Mouse (Mus musculus) lung, postnatal 10 days (tissue): ENCODE results near the gene Gm49405.

Experiments used
- DNase-seq: peaks from one replicate; pipeline ENCODE4 v3.0.0; 2021

Gene Gm49405

DNA sequence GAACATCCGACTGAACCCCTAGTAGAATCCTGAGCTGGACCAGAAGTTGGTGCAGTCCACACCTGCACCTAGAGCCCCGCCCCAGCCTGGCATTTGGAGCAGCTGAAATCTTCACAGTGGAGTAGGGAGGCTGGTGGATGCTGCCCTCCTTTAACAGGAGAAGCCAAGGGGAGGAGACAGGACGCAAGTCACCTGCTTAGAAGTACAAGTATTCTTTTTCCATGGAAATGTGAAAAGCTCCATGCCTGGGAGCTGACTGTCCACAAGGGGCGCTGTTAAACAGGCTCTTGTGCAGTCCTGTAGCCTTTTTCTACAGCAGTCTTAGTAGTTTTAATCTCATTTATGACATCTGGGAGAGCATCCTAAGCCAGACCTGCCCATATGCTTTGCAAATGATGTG lies 11.7 kb upstream of the Gm49405 start:
- DNase-seq = no peak

DNA sequence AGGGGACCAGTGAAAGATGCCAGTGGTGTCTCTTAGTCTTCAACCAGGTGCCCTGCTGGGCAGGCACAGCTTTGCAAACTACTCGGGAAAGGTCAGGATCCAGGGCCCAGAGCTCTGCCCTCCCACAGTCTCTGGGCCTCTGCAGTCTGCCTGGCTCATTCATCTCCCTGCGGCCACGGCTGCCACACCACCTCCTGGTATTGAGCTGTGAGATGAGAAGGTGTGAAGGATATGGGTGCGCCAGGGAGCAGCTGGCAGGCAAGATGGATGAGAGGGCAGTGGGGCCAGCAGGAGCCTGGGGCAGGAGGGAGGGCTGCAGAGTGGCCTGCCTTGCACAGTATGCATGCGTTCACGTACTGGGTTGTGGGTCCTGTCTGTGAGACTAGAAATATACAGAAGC lies 9.6 kb upstream of the Gm49405 start:
- DNase-seq = no peak

DNA sequence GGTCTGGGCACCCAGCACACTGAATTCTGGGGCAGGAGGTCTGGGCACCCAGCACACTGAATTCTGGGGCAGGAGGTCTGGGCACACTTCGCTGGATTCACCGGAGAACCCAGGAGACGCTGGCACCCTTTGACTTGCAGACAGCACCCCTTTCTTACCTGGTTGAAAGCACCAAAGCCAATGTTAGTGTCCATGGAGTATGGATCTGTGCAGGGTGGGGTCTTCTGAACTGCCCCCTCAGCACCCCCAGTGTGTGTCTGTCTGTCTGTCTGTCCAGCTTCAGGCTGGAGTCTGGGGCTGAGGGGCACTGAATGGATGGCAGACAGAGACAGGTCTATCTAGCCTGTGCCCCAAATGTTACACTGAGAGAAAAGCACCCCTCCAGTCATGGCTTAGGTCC lies 8.9 kb upstream of the Gm49405 start:
- no peak for DNase-seq

DNA sequence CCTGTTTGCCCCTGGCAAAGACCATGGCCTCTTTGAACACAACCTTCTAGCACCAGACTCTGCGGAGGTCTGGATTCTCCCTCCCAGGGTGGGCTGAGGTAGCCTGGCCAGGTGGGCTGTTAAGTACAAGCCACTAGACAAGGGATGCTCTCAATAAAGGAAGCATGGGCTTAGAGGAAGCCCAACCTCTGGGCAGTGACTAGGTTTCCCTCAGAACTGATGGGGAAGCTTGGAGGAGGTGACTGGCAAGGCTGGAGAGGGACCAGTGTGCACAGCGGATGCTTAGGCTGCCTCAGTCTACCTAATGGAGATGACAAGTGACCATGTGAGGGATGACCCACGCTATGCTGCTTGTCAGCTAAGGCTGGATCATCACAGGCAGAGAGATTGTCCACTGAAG lies 8.5 kb upstream of the Gm49405 start:
- no peak for DNase-seq

DNA sequence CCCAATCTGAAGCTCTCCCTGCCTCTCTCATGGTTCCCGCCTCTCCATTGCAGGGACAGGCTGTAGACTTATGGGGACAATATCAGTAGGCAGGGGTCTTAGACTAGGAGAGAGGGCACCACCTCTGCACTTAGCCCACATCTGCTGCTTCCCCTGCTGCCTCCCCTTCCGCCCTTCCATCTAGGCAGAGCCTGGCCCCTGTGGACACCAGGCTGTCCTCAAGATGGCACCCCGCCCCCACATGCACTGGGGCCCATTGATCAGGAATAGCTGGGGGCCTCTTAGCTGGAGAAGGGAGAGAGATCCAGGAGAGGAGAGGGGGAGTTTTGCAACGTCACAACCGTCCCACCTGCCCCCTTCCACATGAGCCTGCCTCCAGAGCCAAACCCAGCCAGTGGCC lies 8.0 kb upstream of the Gm49405 start, which contains the start of gene Tbx10:
Gene Tbx10 (plus strand): TSS at position 337 of the 400 bp plus-strand sequence.
- no peak for DNase-seq

DNA sequence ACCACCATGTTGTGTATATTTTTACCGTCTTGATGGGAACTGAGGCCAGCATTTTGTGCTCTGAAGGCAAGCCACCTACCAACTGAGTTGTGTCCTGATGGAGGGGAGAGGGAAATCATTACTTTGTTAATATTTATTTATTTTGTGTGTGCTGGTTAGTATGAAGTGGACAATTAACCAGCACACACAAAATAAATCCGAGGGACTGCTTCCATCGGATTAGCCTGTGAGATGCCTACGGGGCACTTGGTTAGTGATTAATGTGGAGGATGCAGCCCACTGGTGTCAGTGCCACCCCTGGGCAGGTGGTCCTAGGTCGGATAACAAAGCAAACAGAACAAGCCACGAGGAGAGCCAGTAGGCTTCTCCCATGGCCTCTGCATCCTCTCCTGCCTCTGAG lies 5.5 kb upstream of the Gm49405 start:
- no peak for DNase-seq

DNA sequence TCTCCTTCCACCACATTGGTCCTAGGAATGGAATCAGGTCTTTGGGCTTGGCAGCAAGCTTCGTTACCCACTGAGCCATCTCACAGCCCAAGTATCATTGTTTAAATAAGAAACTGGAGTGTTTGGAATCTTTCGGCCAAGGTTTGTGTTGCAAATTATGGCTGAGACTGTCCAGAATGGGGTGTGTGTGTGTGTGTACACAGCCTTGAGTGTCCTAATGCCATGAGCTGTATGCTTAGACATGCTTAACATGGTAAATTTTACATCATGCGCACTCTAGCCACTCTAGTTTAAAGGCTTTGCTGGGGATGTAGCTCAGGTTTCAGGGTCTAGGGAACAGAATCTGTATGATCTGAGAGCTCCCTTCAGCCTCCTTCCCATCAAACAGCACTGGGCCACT lies 4.9 kb upstream of the Gm49405 start:
- DNase-seq = no peak

DNA sequence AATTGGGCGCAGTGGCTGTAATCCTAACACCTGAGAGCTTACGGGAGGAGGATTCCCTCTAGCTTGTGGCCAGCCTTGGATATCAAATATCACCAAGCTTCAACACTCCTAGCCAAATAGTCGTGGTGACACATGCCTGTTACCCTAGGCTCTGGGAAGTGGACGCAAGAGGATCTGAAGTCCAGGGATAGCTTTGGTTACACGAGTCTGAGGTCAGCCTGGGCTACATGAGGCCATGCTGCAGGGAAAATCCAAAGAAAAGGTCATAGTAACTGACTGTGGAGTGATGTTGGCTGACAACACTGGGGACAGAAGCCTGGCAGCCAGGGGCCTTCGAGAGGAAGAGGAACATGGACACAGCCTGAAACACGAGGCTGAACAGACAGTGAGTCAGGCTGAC lies 4.3 kb upstream of the Gm49405 start:
- DNase-seq = no peak

DNA sequence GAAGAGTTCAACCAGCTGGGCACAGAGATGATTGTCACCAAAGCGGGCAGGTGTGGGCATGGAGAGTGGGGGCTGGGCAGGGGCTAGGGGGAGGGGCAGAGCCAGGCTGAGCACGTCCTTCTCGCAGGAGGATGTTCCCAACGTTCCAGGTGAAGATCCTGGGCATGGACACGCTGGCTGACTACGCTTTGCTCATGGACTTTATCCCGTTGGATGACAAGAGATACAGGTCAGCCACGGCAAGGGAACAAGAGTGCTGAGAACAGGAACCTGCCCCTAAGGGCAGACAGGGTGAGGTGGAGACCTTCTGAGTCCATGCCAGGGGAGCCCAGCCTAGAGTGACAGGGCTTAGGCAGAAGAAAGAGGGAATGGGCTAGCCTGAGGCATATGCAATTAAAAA lies 3.7 kb upstream of the Gm49405 start:
- DNase-seq = no peak

DNA sequence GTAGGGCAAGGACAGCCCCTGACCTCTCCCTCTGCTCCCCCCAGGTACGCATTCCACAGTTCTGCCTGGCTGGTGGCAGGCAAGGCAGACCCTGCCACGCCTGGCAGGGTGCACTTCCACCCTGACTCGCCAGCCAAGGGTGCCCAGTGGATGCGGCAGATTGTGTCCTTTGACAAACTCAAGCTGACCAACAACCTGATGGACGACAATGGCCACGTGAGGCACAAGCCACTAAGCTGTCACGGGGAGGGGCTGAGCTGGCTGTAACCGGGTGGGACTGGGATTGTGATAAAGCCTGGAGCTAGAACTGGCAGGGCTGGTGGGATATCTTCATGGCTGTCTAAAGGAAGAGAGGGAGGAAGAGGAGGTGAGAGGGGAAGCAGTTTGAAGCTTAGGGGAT lies 3.2 kb upstream of the Gm49405 start:
- no peak for DNase-seq

DNA sequence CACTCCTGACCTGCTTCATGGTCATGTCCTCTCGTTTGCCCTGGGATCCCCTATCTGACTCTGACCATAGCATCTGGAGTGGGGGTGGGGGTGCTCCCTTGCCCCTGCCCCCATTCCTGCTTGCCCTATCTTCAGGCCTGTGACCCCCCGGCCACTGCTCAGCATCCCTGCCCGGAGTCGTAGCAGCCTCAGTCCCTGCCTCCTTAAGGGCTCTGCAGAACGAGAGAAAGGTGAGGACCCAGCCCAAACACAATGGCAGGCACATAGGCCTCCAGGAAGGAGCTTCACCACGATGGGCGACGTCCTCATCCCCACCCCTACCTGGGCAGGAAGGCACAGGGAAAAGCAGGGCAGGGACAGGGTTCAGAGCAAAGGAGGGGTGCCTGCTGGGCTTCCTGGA lies 2.1 kb upstream of the Gm49405 start:
- no peak for DNase-seq

DNA sequence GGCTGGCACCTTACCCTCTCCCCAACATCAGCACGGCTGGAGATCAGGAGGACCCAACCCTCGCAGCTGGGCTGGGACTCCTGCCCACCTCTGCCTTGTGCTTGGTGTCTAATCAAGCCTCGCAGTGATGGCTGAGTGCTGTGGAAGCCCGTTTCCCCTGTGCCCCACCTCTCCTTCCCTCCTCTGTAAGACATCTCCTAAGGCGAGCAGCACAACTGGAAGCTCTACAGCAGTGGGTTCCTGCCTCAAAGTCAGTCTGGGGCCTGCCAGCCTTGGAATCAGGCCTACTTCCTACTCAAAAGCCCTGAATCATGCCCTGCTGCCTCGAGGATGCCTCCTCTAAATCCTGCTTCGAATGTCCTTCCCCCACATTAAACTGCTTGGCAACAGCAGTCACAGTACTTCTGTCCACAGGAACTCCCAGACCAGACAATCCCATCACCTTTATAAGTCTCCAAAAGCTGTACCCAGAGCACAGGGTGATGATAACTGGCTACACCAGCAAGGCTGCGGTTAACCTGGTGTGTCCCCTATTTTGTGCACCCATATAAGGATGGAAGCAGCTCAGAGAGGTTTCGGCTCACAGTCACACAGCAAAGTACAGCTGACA lies 1.2 kb upstream of the Gm49405 start:
- DNase-seq = no peak

DNA sequence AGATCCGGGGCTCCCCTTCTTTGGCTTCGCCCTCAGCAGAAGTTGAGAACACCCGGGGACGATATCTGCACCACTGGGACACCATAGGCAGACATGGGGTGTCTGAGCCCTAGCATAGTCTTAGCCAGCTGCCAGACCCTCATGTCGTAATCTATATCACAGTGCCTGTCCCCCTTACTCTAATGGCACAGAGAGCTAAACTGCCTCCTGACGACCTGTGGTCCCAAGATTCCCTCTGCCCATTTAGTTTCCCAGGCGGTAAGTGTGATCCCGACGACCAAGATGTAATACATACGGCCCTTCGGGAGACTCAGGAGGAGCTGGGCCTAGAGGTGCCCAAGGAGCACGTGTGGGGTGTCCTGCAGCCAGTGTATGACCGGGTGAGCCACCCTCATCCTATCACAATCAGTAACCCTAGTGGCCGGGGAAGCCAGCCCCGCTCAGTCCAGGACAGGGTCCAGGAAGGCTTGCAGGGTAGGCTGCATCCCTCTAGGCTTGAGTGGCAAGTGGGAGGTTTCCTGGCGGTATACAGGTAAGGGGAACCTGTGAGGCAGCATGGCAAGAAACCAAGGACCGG lies 611 bp downstream of the Gm49405 start:
- no peak for DNase-seq

DNA sequence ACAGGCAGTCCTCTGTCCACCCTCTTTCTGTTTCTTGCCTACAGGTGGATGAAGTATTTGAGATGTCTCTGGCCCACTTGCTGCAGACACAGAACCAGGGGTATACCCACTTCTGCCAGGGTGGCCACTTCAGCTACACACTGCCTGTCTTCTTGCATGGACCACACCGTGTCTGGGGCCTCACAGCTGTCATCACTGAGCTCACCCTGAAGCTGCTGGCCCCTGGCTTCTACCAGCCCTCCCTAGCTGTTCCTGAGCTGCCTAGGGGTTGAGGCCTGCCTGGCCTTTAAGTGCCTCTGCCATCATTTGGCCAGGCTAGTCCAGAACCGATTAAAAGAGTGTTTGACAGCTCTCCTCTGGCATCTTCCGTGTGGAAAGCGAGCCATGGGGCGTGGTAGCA lies 1.3 kb downstream of the Gm49405 start:
- no peak for DNase-seq

DNA sequence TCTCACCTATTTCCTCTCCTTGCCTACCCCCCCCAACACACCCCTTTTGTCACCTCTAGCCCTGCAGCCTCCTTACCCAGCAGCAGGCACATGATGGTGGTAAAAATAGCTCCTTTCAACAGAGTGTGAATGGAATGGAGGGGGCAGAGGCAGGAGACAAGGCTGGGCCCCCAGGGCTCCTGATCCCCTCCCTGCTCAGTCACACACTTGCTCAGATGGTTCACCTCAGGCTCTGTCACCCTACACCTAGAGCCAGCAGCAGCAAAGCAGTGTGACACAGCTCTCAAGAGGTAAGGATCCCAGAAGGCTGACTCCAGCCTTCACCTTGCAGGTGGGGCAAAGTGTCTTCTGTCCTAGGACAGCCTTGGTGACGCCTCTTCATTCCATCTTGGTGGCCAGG lies 2.7 kb downstream of the Gm49405 start, which contains the start of gene Doc2g:
Gene Doc2g (plus strand): TSS at position 202 of the 400 bp plus-strand sequence.
- no peak for DNase-seq

DNA sequence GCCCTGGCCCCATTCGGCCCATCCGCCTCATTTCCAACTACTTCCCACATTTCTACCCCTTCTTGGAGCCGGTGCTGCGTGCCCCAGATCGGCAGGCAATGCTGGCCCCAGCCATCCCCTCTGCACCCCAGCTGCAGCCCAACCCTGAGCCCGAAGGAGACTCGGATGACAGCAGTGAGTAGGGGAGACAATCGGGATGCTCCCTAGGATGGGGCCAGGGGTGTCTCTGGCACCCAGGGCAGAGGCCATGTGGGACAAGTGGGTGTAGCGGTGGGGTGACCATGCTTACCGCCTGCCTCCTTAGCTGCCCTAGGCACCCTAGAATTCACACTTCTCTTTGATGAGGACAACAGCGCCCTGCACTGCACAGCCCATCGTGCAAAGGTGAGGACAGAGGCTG lies 3.2 kb downstream of the Gm49405 start:
- DNase-seq = no peak

DNA sequence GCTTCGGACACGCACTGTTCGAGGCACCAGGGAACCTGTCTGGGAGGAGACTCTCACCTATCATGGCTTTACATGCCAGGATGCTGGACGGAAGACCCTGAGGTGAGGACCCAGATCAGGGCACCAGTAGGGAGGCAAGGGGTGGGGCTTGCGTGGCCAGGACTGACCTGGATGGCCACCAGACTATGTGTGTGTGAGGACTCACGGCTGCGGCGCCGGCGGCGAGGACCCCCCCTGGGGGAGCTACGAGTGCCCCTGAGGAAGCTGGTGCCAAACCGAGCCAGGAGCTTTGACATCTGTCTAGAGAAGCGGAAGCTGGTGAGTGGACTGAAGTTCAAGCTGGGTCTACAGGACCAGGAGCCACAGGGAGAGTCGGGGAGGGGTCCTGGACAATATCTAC lies 3.9 kb downstream of the Gm49405 start:
- DNase-seq = no peak

DNA sequence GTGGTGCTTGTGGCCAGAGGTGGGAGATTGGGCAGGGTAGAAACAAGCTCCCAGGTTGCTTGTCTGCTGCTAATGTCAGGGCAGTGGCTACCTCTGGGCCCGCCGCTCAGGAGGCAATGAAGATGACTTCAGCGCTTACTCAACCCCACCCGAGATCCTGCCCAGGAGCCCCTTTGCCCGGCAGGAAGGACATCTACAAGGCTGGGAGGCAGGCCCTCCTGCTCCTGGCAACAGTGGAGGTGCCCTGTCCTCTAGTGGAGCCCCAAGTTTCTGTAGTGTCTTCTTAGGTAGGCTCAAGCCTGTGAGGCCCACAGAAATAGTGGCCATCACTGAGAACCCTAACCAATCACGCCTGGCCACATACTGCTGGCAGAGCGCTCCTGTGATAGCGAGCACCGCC lies 4.7 kb downstream of the Gm49405 start:
- DNase-seq = no peak

DNA sequence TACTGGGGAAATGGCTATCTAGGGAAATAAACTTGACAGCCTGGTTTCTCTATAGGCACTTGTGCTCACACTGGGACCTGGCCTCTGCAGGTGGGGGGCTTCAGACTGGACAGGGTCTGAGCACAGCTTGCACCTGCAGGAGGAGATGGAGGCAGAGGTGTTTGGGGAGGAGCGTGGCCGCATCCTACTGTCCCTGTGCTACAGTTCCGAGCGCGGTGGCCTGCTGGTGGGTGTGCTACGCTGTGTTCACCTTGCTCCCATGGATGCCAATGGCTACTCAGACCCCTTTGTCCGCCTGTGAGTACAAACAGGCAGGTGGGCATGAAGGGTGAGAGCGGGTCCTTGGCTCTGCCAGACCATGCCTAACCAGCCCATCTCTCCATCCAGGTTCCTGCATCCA lies 5.5 kb downstream of the Gm49405 start:
- no peak for DNase-seq

DNA sequence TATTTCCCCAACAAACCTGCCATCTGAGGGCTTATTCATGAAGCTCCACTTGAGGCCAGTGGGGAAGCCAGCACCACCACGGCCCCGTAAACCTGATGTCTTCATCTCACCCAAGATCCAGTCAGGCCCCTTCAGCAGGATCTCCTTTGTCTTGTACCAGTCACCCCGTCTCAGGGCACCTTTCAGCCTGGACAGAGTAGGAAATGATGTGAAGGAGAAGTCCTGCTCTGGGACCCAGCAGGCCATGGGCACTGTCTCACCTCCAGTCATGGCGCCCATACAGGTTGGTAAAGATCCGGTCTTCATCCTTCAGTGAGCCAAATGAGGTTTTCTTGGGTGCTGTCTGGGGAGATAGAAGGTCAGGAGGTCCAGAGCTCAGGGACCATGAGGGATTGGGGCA lies 10.7 kb downstream of the Gm49405 start:
- no peak for DNase-seq

DNA sequence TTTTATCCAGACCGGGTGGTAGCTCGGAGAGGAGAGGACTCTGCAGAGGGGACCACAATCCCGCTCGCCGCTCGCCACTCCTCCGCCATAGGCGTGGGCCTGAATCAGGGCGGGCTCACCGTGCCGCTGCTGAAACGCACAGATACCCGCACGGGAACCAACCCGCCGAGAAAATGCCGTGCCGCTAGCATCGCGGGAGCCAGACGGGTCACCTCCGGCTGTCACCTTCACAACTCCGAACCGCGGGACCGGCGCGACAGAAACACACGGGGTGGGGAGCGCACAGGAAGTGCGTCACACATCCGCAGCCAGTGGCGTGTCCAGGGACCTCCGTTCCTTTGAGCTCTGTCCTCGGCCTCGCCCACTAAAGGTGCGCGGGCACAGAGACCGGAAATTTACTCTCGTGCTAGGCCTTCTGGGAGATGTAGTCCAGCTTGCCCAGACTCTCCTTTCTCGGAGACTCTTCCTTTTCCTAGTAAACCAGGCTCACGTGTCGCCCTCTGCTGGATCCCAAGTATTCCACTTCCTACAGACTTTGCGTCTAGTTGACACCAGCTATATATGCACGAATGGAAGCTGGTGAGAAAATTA lies 12.1 kb downstream of the Gm49405 start, which contains the start of gene Ndufv1:
Gene Ndufv1 (minus strand): TSS at position 375 of the 591 bp plus-strand sequence.
- DNase-seq = peak; percentile 99

DNA sequence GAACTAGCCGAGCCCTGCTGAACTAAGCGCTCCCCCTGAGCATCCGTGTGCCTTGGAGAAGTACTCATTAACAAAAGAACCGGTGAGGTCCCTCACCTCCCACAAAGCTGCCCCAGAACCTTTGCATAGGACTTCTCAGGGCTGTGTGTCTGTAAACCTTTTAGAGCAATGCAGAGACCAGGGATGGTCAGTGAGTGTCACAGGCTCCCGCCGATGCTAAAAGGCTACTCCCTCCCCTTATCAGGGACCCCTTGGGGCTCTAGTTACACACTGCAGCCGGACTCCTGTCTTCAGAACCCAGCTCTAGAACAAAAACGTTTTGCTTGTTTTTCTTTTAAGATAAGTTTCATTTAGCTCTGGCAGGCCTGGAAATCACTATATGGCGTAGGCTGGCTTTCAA lies 12.6 kb downstream of the Gm49405 start:
- DNase-seq = no peak

DNA sequence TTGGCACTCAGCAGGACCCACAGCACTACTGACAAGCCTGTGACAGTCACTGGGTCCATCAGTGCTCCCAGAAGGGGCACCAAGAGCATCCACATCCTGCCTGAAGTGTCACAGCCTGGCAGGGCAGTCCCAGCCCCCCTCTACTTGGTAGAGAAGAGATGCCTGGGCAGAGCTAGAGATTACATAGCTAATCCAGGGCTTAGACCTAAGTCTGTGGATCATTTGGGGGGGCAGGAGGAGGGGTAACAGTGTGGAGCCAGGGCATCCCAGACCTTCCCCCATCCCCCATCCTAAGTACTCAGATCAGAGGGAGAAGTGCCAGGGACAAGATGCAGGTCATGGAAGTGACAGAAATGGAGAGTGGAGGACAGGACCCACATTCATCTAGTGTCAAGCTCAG lies 14.4 kb downstream of the Gm49405 start:
- no peak for DNase-seq

DNA sequence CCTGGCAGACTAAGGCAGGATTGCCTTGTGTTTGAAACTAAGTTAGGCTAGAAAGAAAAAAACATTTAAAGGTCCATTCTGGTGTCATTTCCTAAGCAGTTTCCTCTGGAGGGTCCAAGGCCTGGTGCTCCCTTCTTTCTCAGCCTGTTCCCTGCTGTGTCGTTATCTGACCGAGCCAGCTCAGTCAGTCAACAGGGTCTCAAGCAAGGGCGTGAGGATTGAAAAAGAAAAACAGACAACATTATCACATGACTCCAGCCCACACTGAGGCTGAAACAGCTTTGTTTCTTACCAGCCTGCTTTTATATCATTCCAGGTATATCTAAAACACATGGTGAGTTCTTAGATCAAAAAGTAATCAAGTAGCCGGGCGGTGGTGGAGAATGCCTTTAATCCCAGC lies 15.2 kb downstream of the Gm49405 start:
- DNase-seq = no peak
